Comparison of ENCODE assay signal across 8 mouse cellular contexts in genomic region chr5:113736113-113736502, GRCm38 (mm10). TPM values are rescaled to one million over a fixed set of nuclear protein-coding genes. Genes with fewer than 3 reads are reported as not detected.
DNase-seq lines count a peak whose midpoint lies in the region; ATAC-seq and TF ChIP-seq lines count a peak whose summit lies in the region.

No protein-coding gene starts in this region.

- no peak for TF ChIP-seq EP300 in CH12.LX (IDR thresholded peaks at IDR 0.05; ENCODE audit: low read length)

- no peaks in the 10 kb centered on the region for H3K9me3 ChIP-seq in CH12.LX (replicated peaks; ENCODE audit: low read length)

- intact Hi-C loops in gastrocnemius, adult 2 months (cut with DNase I) = loop anchor here (2.0 kb wide), 1 partner anchor 37 kb away; the partner anchor contains the start of genes Iscu and Sart3

- no peak for DNase-seq in gastrocnemius, adult 2 months
- DNase-seq in gastrocnemius, postnatal 4 days (ENCODE audit: low spot score in 2 of 2) = no peak
- no peak for DNase-seq in CH12.LX (ENCODE audit: extremely low read depth)
- DNase-seq in lung, postnatal 36 days = peak; percentile 8
- no peak for DNase-seq in ovary, postnatal 36 days (ENCODE audit: low spot score)

- in situ Hi-C loops in CH12.LX (cut with MboI; ENCODE audit: low pct_ligation_motif_present, low pct_unique_long_range_greater_than_20kb, low sequenced_read_pairs) = no loop called here

- TF ChIP-seq POLR2A in CH12.LX (IDR thresholded peaks at IDR 0.05; ENCODE audit: low read depth, low read length) = no peak

- H3K27me3 ChIP-seq in CH12.LX (replicated peaks) = peaks cover 9% of the 10 kb centered on the region

- TF ChIP-seq RAD21 in CH12.LX (IDR thresholded peaks at IDR 0.05; ENCODE audit: low read depth, low read length) = no peak

- peaks cover 10 to 21% of the 10 kb centered on the region in 2 experiments for H3K4me1 ChIP-seq in CH12.LX (ENCODE audit: control insufficient read depth in 1 of 2, insufficient read depth in 2 of 2)

- peak overlapping the region; percentile 83 for H3K4me2 ChIP-seq in CH12.LX (ENCODE audit: insufficient read depth, low read depth, poor library complexity, severe bottlenecking)

- peak; percentile 27 for ATAC-seq in granulocyte monocyte progenitor cell, adult 5-6 weeks (replicated peaks; ENCODE audit: poor library complexity, severe bottlenecking)
- no peak for ATAC-seq in megakaryocyte progenitor cell, adult 5-6 weeks (replicated peaks; ENCODE audit: poor library complexity)
- ATAC-seq in cerebellum, adult (ENCODE audit: insufficient number of reproducible peaks, low FRiP score, low TSS enrichment) = no peak

- no peaks in the 10 kb centered on the region for H3K79me2 ChIP-seq in CH12.LX (replicated peaks; ENCODE audit: control insufficient read depth, extremely low read depth, insufficient read depth, poor library complexity, severe bottlenecking)

- peak overlapping the region; percentile 97 for H3K27ac ChIP-seq in gastrocnemius, adult 2 months
- H3K27ac ChIP-seq in CH12.LX (ENCODE audit: insufficient read depth, low read depth) = peak overlapping the region; percentile 78

- dilution Hi-C loops in CH12.LX (cut with MboI; ENCODE audit: extremely low pct_ligation_motif_present, extremely low pct_unique_long_range_greater_than_20kb, low sequenced_read_pairs) = no loop called here

- H3K4me3 ChIP-seq in gastrocnemius, adult 2 months = peak overlapping the region; percentile 78
- H3K4me3 ChIP-seq in CH12.LX (replicated peaks in 1 of 3; ENCODE audit: low read depth in 2 of 3, low read length in 2 of 3, poor library complexity in 1 of 3) = peak overlapping the region; percentile 68 to 90 (median 87)

- H3K9ac ChIP-seq in CH12.LX (ENCODE audit: insufficient read depth, low read depth) = peak overlapping the region; percentile 70

- TF ChIP-seq CTCF in gastrocnemius, adult 2 months (IDR thresholded peaks at IDR 0.05) = no peak
- no peak for TF ChIP-seq CTCF in CH12.LX (conservative IDR thresholded peaks at IDR 0.05 in 1 of 2, IDR thresholded peaks at IDR 0.05 in 1 of 2; ENCODE audit: low read depth in 2 of 2, low read length in 2 of 2)

- H3K36me3 ChIP-seq in CH12.LX (replicated peaks in 1 of 2; ENCODE audit: control insufficient read depth in 1 of 2, insufficient read depth in 1 of 2, low read length in 1 of 2) = peaks cover 37 to 43% of the 10 kb centered on the region in 2 experiments

TF ChIP-seq in CH12.LX, 34 proteins besides CTCF, POLR2A, EP300 and RAD21:
- TF ChIP-seq ZMIZ1 (IDR thresholded peaks at IDR 0.05; ENCODE audit: low read depth, low read length) (peak; percentile 44; the same call in 1 of the 2 replicates), KAT2A (IDR thresholded peaks at IDR 0.05; ENCODE audit: insufficient replicate concordance, low read length) (no peak)

RNA-seq across cellular contexts. Expression of gene Ficd, which starts 0.5 kb away (rescaled TPM):
- 1 to 10 TPM; 7.1 to 7.8 TPM for total RNA-seq in gastrocnemius, adult 2 months (2021)
- 1 to 10 TPM; 5.5 to 5.7 TPM for total RNA-seq in gastrocnemius, postnatal 4 days (2021)
- total RNA-seq in CH12.LX (2012; rRNA removed) (2.4 and 3.4 TPM in 2 replicates), CH12.LX (2014; rRNA removed) (2.0 and 2.5 TPM in 2 replicates)
- 2.2 and 2.4 TPM in 2 replicates for polyA plus RNA-seq in CH12.LX (2012; ENCODE audit: insufficient read length, low read depth)
- 1.6 and 3.7 TPM in 2 replicates for total RNA-seq in granulocyte monocyte progenitor cell, adult 5-6 weeks (2014; fragmentation: Nextera tagmentation)
- 0.77 and 1.9 TPM in 2 replicates for total RNA-seq in granulocyte monocyte progenitor cell, adult 5-6 weeks (2017)
- 2.5 and 3.1 TPM in 2 replicates for total RNA-seq in megakaryocyte progenitor cell, adult 5-6 weeks (2015)
- total RNA-seq in megakaryocyte progenitor cell, adult 5-6 weeks (2017) = 1.5 and 2.6 TPM in 2 replicates

RNA-seq across cellular contexts. Expression of gene 1700069L16Rik, which starts 11.5 kb away (rescaled TPM):
- total RNA-seq in gastrocnemius, adult 2 months (2021) = not detected
- not detected for total RNA-seq in gastrocnemius, postnatal 4 days (2021)
- total RNA-seq in CH12.LX (2012; rRNA removed) (not detected in 2 replicates), CH12.LX (2014; rRNA removed) (not detected in 2 replicates)
- polyA plus RNA-seq in CH12.LX (2012; ENCODE audit: insufficient read length, low read depth) = not detected in 2 replicates
- total RNA-seq in granulocyte monocyte progenitor cell, adult 5-6 weeks (2014; fragmentation: Nextera tagmentation) = not detected in 2 replicates
- not detected in 2 replicates for total RNA-seq in granulocyte monocyte progenitor cell, adult 5-6 weeks (2017)
- total RNA-seq in megakaryocyte progenitor cell, adult 5-6 weeks (2015) = not detected in 2 replicates
- not detected in 2 replicates for total RNA-seq in megakaryocyte progenitor cell, adult 5-6 weeks (2017)

RNA-seq across cellular contexts. Expression of gene Sart3, which starts 36.2 kb away (rescaled TPM):
- 1 to 10 TPM; 8.0 to 9.2 TPM for total RNA-seq in gastrocnemius, adult 2 months (2021)
- total RNA-seq in gastrocnemius, postnatal 4 days (2021) = 10 to 100 TPM; 18.9 to 21.9 TPM
- total RNA-seq in CH12.LX (2012; rRNA removed) (66.1 and 67.0 TPM in 2 replicates), CH12.LX (2014; rRNA removed) (27.2 and 28.8 TPM in 2 replicates)
- polyA plus RNA-seq in CH12.LX (2012; ENCODE audit: insufficient read length, low read depth) = 104 and 113 TPM in 2 replicates
- total RNA-seq in granulocyte monocyte progenitor cell, adult 5-6 weeks (2014; fragmentation: Nextera tagmentation) = 29.2 and 29.7 TPM in 2 replicates
- total RNA-seq in granulocyte monocyte progenitor cell, adult 5-6 weeks (2017) = 31.1 and 38.5 TPM in 2 replicates
- total RNA-seq in megakaryocyte progenitor cell, adult 5-6 weeks (2015) = 16.2 and 17.2 TPM in 2 replicates
- total RNA-seq in megakaryocyte progenitor cell, adult 5-6 weeks (2017) = 26.0 and 37.7 TPM in 2 replicates

RNA-seq across cellular contexts. Expression of gene Iscu, which starts 36.4 kb away (rescaled TPM):
- total RNA-seq in gastrocnemius, adult 2 months (2021) = 100 to 1,000 TPM; 142 to 160 TPM
- total RNA-seq in gastrocnemius, postnatal 4 days (2021) = 10 to 100 TPM; 69.5 to 70.2 TPM
- total RNA-seq in CH12.LX (2012; rRNA removed) (79.3 and 81.5 TPM in 2 replicates), CH12.LX (2014; rRNA removed) (70.6 and 72.1 TPM in 2 replicates)
- 83.0 and 86.7 TPM in 2 replicates for polyA plus RNA-seq in CH12.LX (2012; ENCODE audit: insufficient read length, low read depth)
- 81.9 and 100 TPM in 2 replicates for total RNA-seq in granulocyte monocyte progenitor cell, adult 5-6 weeks (2014; fragmentation: Nextera tagmentation)
- total RNA-seq in granulocyte monocyte progenitor cell, adult 5-6 weeks (2017) = 101 and 111 TPM in 2 replicates
- total RNA-seq in megakaryocyte progenitor cell, adult 5-6 weeks (2015) = 108 TPM in 2 replicates
- total RNA-seq in megakaryocyte progenitor cell, adult 5-6 weeks (2017) = 87.2 and 98.4 TPM in 2 replicates
